In genomic region chr3:32822620-32823019, GRCm38 (mm10) we compare ENCODE assay signal across 13 mouse cellular contexts. TPM values are rescaled to one million over a fixed set of nuclear protein-coding genes. Genes with fewer than 3 reads are reported as not detected.
DNase-seq lines count a peak whose midpoint lies in the region; ATAC-seq lines count a peak whose summit lies in the region.
"Had no signal": no experiment of that assay in that cellular context is flagged by ENCODE, and none has a peak within 500 bp of the region (broad histone marks: within the 10 kb centered on the region; RNA-seq: fewer than 3 reads in every experiment).

No protein-coding gene starts in this region.

- peaks cover 48 to 69% of the 10 kb centered on the region in 2 experiments for H3K4me1 ChIP-seq in heart, embryonic 14.5 days (ENCODE audit: control insufficient read depth in 2 of 2, insufficient read depth in 2 of 2, low read length in 2 of 2)

- H3K36me3 ChIP-seq in heart, embryonic 14.5 days (ENCODE audit: control insufficient read depth, insufficient read depth, low read length): 0 out of 2 replicates have a peak, but pooled peaks cover 3% of the 10 kb centered on the region
- H3K36me3 ChIP-seq: hindbrain, embryonic 10.5 days had no signal

- ATAC-seq in heart, embryonic 14.5 days (ENCODE audit: insufficient number of reproducible peaks, insufficient read depth, low FRiP score, low read depth): peak; percentile 57

- H3K4me2 ChIP-seq in heart, embryonic 14.5 days (ENCODE audit: low read length): peak overlapping the region; percentile 53

- peak; percentile 21 for DNase-seq in gastrocnemius, postnatal 14 days
- DNase-seq in gastrocnemius, postnatal 4 days (ENCODE audit: low spot score in 2 of 2): no peak
- DNase-seq in brain, adult 2 months (ENCODE audit: low read depth, low spot score): peak; percentile 10
- DNase-seq in lung, postnatal 36 days: peak; percentile 21
- DNase-seq in left cerebral cortex, postnatal 25 days (ENCODE audit: low spot score in 2 of 2): no peak
- no peak for DNase-seq in adrenal gland, postnatal 25 days
- no peak for DNase-seq in liver
- DNase-seq: B cell, adult 2 months; kidney, postnatal 25 days; left cerebral cortex, postnatal 4 days had no signal

- no peaks in the 10 kb centered on the region for H3K27me3 ChIP-seq in heart, embryonic 14.5 days (ENCODE audit: control insufficient read depth, insufficient read depth, low read length)

- H3K27ac ChIP-seq in heart, embryonic 14.5 days (replicated peaks in 1 of 2; ENCODE audit: control insufficient read depth in 1 of 2, insufficient read depth in 1 of 2, low read depth in 2 of 2, low read length in 2 of 2): peak overlapping the region; percentile 90 to 91
- H3K27ac ChIP-seq: hindbrain, embryonic 10.5 days; macrophage had no signal

- peak overlapping the region; percentile 56 for H3K9ac ChIP-seq in heart, embryonic 14.5 days (ENCODE audit: low read length)

- peak overlapping the region in 1 of 2 experiments; percentile 6; a peak in 2 of 4 replicates for H3K4me3 ChIP-seq in heart, embryonic 14.5 days (ENCODE audit: control insufficient read depth in 1 of 2, insufficient read depth in 1 of 2, low read depth in 1 of 2, low read length in 2 of 2)
- H3K4me3 ChIP-seq: hindbrain, embryonic 10.5 days had no signal

- 1% methylated on average over 3 of the region's 3 CpGs for WGBS in heart, embryonic 14.5 days

- intact Hi-C loops in gastrocnemius, postnatal 14 days (cut with DNase I; ENCODE audit: low total_unique reads): no loop called here
- intact Hi-C loops in left cerebral cortex, postnatal 25 days (cut with DNase I): no loop called here

- no peaks in the 10 kb centered on the region for H3K9me3 ChIP-seq in heart, embryonic 14.5 days (ENCODE audit: control insufficient read depth, low read length)
- H3K9me3 ChIP-seq: hindbrain, embryonic 10.5 days had no signal

RNA-seq across cellular contexts. Expression of gene Usp13, which starts 5.3 kb away (rescaled TPM):
- total RNA-seq in gastrocnemius, postnatal 14 days (2021): 100 to 1,000 TPM; 154 to 157 TPM
- total RNA-seq in gastrocnemius, postnatal 4 days (2021): 100 to 1,000 TPM in 1 of 2 experiments, 10 to 100 TPM in 1; 94.4 to 105 TPM
- polyA plus RNA-seq in heart, embryonic 14.5 days (2014; fragmentation: Nextera tagmentation; extraction: Ambion mirVana): 60.4 and 65.4 TPM in 2 replicates
- 10 to 100 TPM; 34.7 to 34.9 TPM for total RNA-seq in left cerebral cortex, postnatal 25 days (2021)
- total RNA-seq in adrenal gland, postnatal 25 days (2021): 4.9 and 5.2 TPM in 2 replicates
- polyA plus RNA-seq: macrophage had no signal

Comparison
In these comparisons a context has a peak if more than half of its experiments do, and no peak if none do; other contexts are left out.
1. DNase-seq: peak in gastrocnemius, postnatal 14 days (single experiment), brain, adult 2 months (single experiment) and lung, postnatal 36 days (single experiment); none in gastrocnemius, postnatal 4 days (0 of 2), left cerebral cortex, postnatal 25 days (0 of 2), adrenal gland, postnatal 25 days (single experiment) and liver (single experiment).